Mouse (Mus musculus) embryonic facial prominence, embryonic 10.5 days (tissue): ENCODE measurements around the gene Mcoln3. TPM values are rescaled to one million over a fixed set of nuclear protein-coding genes. Genes with fewer than 3 reads are reported as not detected.
A peak's percentile ranks its signal among the peaks of the same experiment; 100 is the strongest.

Source experiments
- DNase-seq: peaks from one replicate; pipeline ENCODE4 v3.0.0-alpha.2; 2017; ENCODE audit warnings: low spot score
- H3K27ac ChIP-seq: fragments of 300-500 bp; sonication (generic); replicated peaks from 2 replicates; pipeline ENCODE4 v1.5.1; 2016; ENCODE audit warnings: mild to moderate bottlenecking
- H3K27me3 ChIP-seq: fragments of 300-500 bp; sonication (generic); replicated peaks from 2 replicates; pipeline ENCODE4 v1.6.1; 2016; ENCODE audit warnings: low read depth, mild to moderate bottlenecking; ENCODE audit not compliant: poor library complexity, severe bottlenecking
- H3K36me3 ChIP-seq: fragments of 300-500 bp; sonication (generic); replicated peaks from 2 replicates; pipeline ENCODE4 v1.6.1; 2016; ENCODE audit warnings: mild to moderate bottlenecking, moderate library complexity
- H3K4me1 ChIP-seq: fragments of 300-500 bp; sonication (generic); 2 replicates; pipeline ENCODE4 v1.6.1; 2016
- H3K4me3 ChIP-seq: fragments of 300-500 bp; sonication (generic); 2 replicates; pipeline ENCODE4 v1.5.1; 2016; ENCODE audit warnings: mild to moderate bottlenecking, moderate library complexity
- H3K9me3 ChIP-seq: fragments of 300-500 bp; sonication (generic); 2 replicates; pipeline ENCODE4 v1.6.1; 2016; ENCODE audit warnings: mild to moderate bottlenecking
- WGBS: fragments of 180-500 bp; shearing (Covaris S2); methylation state at CpG from one replicate; pipeline ENCODE4 v1.1.7; 2016; 5-methylcytosine and 5-hydroxymethylcytosine counted together
- polyA plus RNA-seq: library from polyadenylated mRNA; unstranded; fragments of >200 nt; fragmentation: Nextera tagmentation; extraction: Ambion mirVana; gene quantifications from 2 replicates; pipeline ENCODE4 v1.2.1, GENCODE M21; 2016

Mcoln3 gene
- polyA plus RNA-seq, 1 experiment from 2014 or later = 8.7 TPM

GRCm38 (mm10) chr3:146142523-146142922, 25.3 kb downstream of the Mcoln3 start:
- Histone ChIP-seq H3K4me1 (no peaks in the 10 kb centered on the region), H3K27ac (no peak overlapping the region), H3K4me3 (no peak overlapping the region), H3K36me3 (peaks cover 8% of the 10 kb centered on the region; the same call in 1 of the 2 replicates), H3K9me3 (0 out of 2 replicates have a peak, but pooled peaks cover 3% of the 10 kb centered on the region), H3K27me3 (0 out of 2 replicates have a peak, but pooled peaks cover 4% of the 10 kb centered on the region)
- WGBS = 90% methylated on average over 7 of the region's 7 CpGs
- no peak for DNase-seq

GRCm38 (mm10) chr3:146145501-146145900, 28.3 kb downstream of the Mcoln3 start:
- Histone ChIP-seq H3K4me3 (no peak overlapping the region), H3K4me1 (peaks cover 16% of the 10 kb centered on the region), H3K27ac (no peak overlapping the region), H3K9me3 (0 out of 2 replicates have a peak, but pooled peaks cover 3% of the 10 kb centered on the region), H3K36me3 (no peaks in the 10 kb centered on the region), H3K27me3 (peaks cover 31% of the 10 kb centered on the region)
- DNase-seq = no peak
- WGBS = 54% methylated on average over 5 of the region's 5 CpGs

GRCm38 (mm10) chr3:146146131-146146530, 28.9 kb downstream of the Mcoln3 start:
- H3K4me1 ChIP-seq = peaks cover 19% of the 10 kb centered on the region
- DNase-seq = no peak
- no peak overlapping the region for H3K27ac ChIP-seq
- H3K4me3 ChIP-seq = no peak overlapping the region
- 74% methylated on average over 5 of the region's 5 CpGs for WGBS
- H3K9me3 ChIP-seq = 0 out of 2 replicates have a peak, but pooled peaks cover 3% of the 10 kb centered on the region
- H3K36me3 ChIP-seq = no peaks in the 10 kb centered on the region
- peaks cover 38% of the 10 kb centered on the region for H3K27me3 ChIP-seq

GRCm38 (mm10) chr3:146149156-146150057, 32.2 kb downstream of the Mcoln3 start, which contains the start of gene Mcoln2:
Gene Mcoln2, plus strand, starts transcription at chr3:146149833.
- H3K4me1 ChIP-seq = peaks cover 29% of the 10 kb centered on the region
- H3K27me3 ChIP-seq = peaks cover 54% of the 10 kb centered on the region
- 0 out of 2 replicates have a peak, but pooled peaks cover 3% of the 10 kb centered on the region for H3K9me3 ChIP-seq
- no peaks in the 10 kb centered on the region for H3K36me3 ChIP-seq
- peak within 1 kb of the TSS; percentile 45 for H3K27ac ChIP-seq
- H3K4me3 ChIP-seq = peak within 1 kb of the TSS; percentile 59
- DNase-seq = peak; percentile 16
- WGBS = 13% methylated on average over 34 of the region's 34 CpGs

GRCm38 (mm10) chr3:146150058-146150400, 32.8 kb downstream of the Mcoln3 start:
- 2% methylated on average over 26 of the region's 26 CpGs for WGBS
- H3K27me3 ChIP-seq = peaks cover 54% of the 10 kb centered on the region

GRCm38 (mm10) chr3:146150560-146150959, 33.3 kb downstream of the Mcoln3 start:
- Histone ChIP-seq H3K36me3 (no peaks in the 10 kb centered on the region), H3K4me3 (peak overlapping the region; percentile 59), H3K9me3 (no peaks in the 10 kb centered on the region), H3K4me1 (peaks cover 31% of the 10 kb centered on the region), H3K27ac (no peak overlapping the region), H3K27me3 (peaks cover 54% of the 10 kb centered on the region)
- 28% methylated on average over 11 of the region's 11 CpGs for WGBS
- peak; percentile 18 for DNase-seq

More at GRCm38 (mm10) chr3:146150058-146150400, 32.8 kb downstream of the Mcoln3 start:
- H3K36me3 ChIP-seq = no peaks in the 10 kb centered on the region
- H3K4me3 ChIP-seq = peak overlapping the region; percentile 59
- peak overlapping the region; percentile 45 for H3K27ac ChIP-seq
- 0 out of 2 replicates have a peak, but pooled peaks cover 3% of the 10 kb centered on the region for H3K9me3 ChIP-seq
- peaks cover 31% of the 10 kb centered on the region for H3K4me1 ChIP-seq
- peak; percentile 51 for DNase-seq

- H3K4me3 ChIP-seq = no peak overlapping the region
- no peaks in the 10 kb centered on the region for H3K9me3 ChIP-seq
- no peak overlapping the region for H3K27ac ChIP-seq
- H3K36me3 ChIP-seq = no peaks in the 10 kb centered on the region
- WGBS = 91% methylated on average over 10 of the region's 10 CpGs
- DNase-seq = no peak
- peaks cover 57% of the 10 kb centered on the region for H3K27me3 ChIP-seq
- H3K4me1 ChIP-seq = peaks cover 31% of the 10 kb centered on the region
Observed at GRCm38 (mm10) chr3:146151328-146151727, 34.1 kb downstream of the Mcoln3 start.

GRCm38 (mm10) chr3:146151755-146152154, 34.5 kb downstream of the Mcoln3 start:
- 92% methylated on average over 8 of the region's 8 CpGs for WGBS
- H3K27ac ChIP-seq = no peak overlapping the region
- H3K4me3 ChIP-seq = no peak overlapping the region
- H3K27me3 ChIP-seq = peaks cover 61% of the 10 kb centered on the region
- no peak for DNase-seq
- no peaks in the 10 kb centered on the region for H3K36me3 ChIP-seq
- peaks cover 31% of the 10 kb centered on the region for H3K4me1 ChIP-seq
- H3K9me3 ChIP-seq = no peaks in the 10 kb centered on the region

GRCm38 (mm10) chr3:146152348-146152747, 35.1 kb downstream of the Mcoln3 start:
- Histone ChIP-seq H3K4me3 (no peak overlapping the region), H3K36me3 (no peaks in the 10 kb centered on the region), H3K9me3 (no peaks in the 10 kb centered on the region), H3K27ac (no peak overlapping the region), H3K27me3 (peaks cover 67% of the 10 kb centered on the region), H3K4me1 (peaks cover 31% of the 10 kb centered on the region)
- DNase-seq = no peak
- 87% methylated on average over 8 of the region's 8 CpGs for WGBS

GRCm38 (mm10) chr3:146152913-146153312, 35.7 kb downstream of the Mcoln3 start:
- no peak overlapping the region for H3K4me3 ChIP-seq
- no peaks in the 10 kb centered on the region for H3K9me3 ChIP-seq
- peaks cover 67% of the 10 kb centered on the region for H3K27me3 ChIP-seq
- H3K27ac ChIP-seq = no peak overlapping the region
- no peak for DNase-seq
- peaks cover 31% of the 10 kb centered on the region for H3K4me1 ChIP-seq
- 82% methylated on average over 2 of the region's 2 CpGs for WGBS
- no peaks in the 10 kb centered on the region for H3K36me3 ChIP-seq

- DNase-seq = peak; percentile 76
- peaks cover 55% of the 10 kb centered on the region for H3K27me3 ChIP-seq
- peak overlapping the region; percentile 28; the same call in 1 of the 2 replicates for H3K4me3 ChIP-seq
- peaks cover 30% of the 10 kb centered on the region for H3K4me1 ChIP-seq
- H3K9me3 ChIP-seq = no peaks in the 10 kb centered on the region
- H3K27ac ChIP-seq = no peak overlapping the region
- no peaks in the 10 kb centered on the region for H3K36me3 ChIP-seq
- WGBS = 26% methylated on average over 12 of the region's 12 CpGs
Observed at GRCm38 (mm10) chr3:146153862-146154611, 36.8 kb downstream of the Mcoln3 start.
